Mouse (Mus musculus) MEL (cell line): ENCODE measurements around the gene Lrrc18.

Source experiments
- CTCF ChIP-seq, 3 experiments: IDR thresholded peaks in 2 of 3; conservative IDR thresholded peaks in 1 of 3; 2 replicates each; pipeline ENCODE4 v1.5.1; 2011 to 2012; ENCODE audit warnings: low read length in 3 of 3, low read depth in 2 of 3, mild to moderate bottlenecking in 2 of 3, improper control_type of control experiment in 1 of 3, inconsistent platforms in 1 of 3, mixed read lengths in 1 of 3, moderate library complexity in 1 of 3; ENCODE audit not compliant: control insufficient read depth in 1 of 3, insufficient read depth in 1 of 3, poor library complexity in 1 of 3, severe bottlenecking in 1 of 3
- E2F4 ChIP-seq: IDR thresholded peaks from 2 replicates; pipeline ENCODE4 v1.6.1; 2011; ENCODE audit warnings: low read depth, low read length, improper control_type of control experiment, borderline replicate concordance
- EP300 ChIP-seq, 2 experiments: IDR thresholded peaks; 2 replicates each; pipeline ENCODE4 v1.6.1; 2011; ENCODE audit warnings: improper control_type of control experiment in 2 of 2, low read length in 2 of 2, low read depth in 1 of 2, mild to moderate bottlenecking in 1 of 2
- HCFC1 ChIP-seq: IDR thresholded peaks from 2 replicates; pipeline ENCODE4 v1.6.1; 2012; ENCODE audit warnings: low read depth, mild to moderate bottlenecking, inconsistent platforms, low read length, improper control_type of control experiment, moderate library complexity
- MAZ ChIP-seq: IDR thresholded peaks from 2 replicates; pipeline ENCODE4 v1.6.1; 2012; ENCODE audit warnings: low read depth, mild to moderate bottlenecking, inconsistent platforms, low read length, improper control_type of control experiment
- POLR2A ChIP-seq, 2 experiments: IDR thresholded peaks; 2 replicates each; pipeline ENCODE4 v1.6.1; 2011 to 2012; ENCODE audit warnings: low read length in 2 of 2, mild to moderate bottlenecking in 2 of 2, control low read depth in 1 of 2, improper control_type of control experiment in 1 of 2, low read depth in 1 of 2, moderate library complexity in 1 of 2; ENCODE audit not compliant: control insufficient read depth in 1 of 2, insufficient read depth in 1 of 2, poor library complexity in 1 of 2
- POLR2AphosphoS5 ChIP-seq: IDR thresholded peaks from 2 replicates; pipeline ENCODE4 v1.6.1; 2012; ENCODE audit warnings: low read depth, borderline replicate concordance, mild to moderate bottlenecking, inconsistent platforms, low read length, moderate library complexity, mixed read lengths
- RCOR1 ChIP-seq: IDR thresholded peaks from 2 replicates; pipeline ENCODE4 v1.6.1; 2012; ENCODE audit warnings: low read depth, mild to moderate bottlenecking, inconsistent platforms, low read length, improper control_type of control experiment
- TAL1 ChIP-seq: IDR thresholded peaks from 2 replicates; pipeline ENCODE4 v1.6.1; 2012; ENCODE audit warnings: mild to moderate bottlenecking, inconsistent platforms, low read length, moderate library complexity, mixed read lengths
- USF2 ChIP-seq, 2 experiments: IDR thresholded peaks; 2 replicates each; pipeline ENCODE4 v1.6.1; 2011 to 2012; ENCODE audit warnings: improper control_type of control experiment in 2 of 2, low read length in 2 of 2, borderline replicate concordance in 1 of 2, inconsistent platforms in 1 of 2, low read depth in 1 of 2, mild to moderate bottlenecking in 1 of 2; ENCODE audit not compliant: insufficient read depth in 1 of 2
- ZC3H11A ChIP-seq: IDR thresholded peaks from 2 replicates; pipeline ENCODE4 v1.6.1; 2012; ENCODE audit warnings: low read depth, mild to moderate bottlenecking, inconsistent platforms, low read length, improper control_type of control experiment
- ZMIZ1 ChIP-seq: IDR thresholded peaks from 2 replicates; pipeline ENCODE4 v1.6.1; 2012; ENCODE audit warnings: low read depth, mild to moderate bottlenecking, inconsistent platforms, low read length, improper control_type of control experiment, moderate library complexity
- ZNF384 ChIP-seq: IDR thresholded peaks from 2 replicates; pipeline ENCODE4 v1.6.1; 2012; ENCODE audit warnings: low read depth, mild to moderate bottlenecking, inconsistent platforms, low read length, improper control_type of control experiment

DNA sequence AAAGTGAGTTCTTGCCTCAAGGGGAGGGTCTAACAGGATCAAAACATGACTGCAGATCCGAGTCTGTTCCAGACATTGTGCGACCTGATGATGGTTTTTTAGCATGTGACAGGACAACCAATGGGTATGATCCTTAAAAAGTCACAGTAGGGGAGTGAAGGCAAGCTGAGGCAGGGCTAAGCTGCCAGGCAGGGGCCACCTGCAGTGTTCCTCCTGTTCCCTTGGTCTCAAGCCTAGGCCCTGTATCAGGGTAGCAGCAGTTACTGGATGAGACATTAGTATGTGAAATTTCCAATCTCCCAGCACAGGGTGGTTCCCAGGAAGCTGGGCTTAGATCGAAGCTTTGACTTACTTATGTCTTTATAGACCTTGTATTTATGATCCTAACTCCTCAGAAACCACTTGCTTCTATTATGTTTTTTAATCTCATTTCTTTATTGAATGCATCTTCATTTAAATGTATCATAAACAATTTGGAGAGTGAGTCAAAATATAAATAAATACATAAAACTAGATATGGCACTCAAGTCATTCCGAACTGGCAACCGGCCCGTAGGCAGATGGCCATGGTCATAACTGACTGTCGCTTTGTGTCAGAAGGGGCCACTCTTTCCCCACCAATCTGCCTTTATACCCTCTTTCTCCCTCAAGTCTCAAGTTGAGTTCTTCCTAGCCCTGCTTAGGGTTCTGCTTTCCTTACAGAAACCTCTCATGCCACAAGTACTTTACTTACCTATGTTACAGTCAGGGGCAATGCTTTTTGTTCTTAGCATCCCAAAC, 67.9 kb downstream of the Lrrc18 start:
- no peak for TF ChIP-seq RCOR1
- TF ChIP-seq CTCF (IDR thresholded peaks at IDR 0.05 in 2 of 3, conservative IDR thresholded peaks at IDR 0.05 in 1 of 3; ENCODE audit: control insufficient read depth in 1 of 3, insufficient read depth in 1 of 3, low read depth in 2 of 3, low read length in 3 of 3, poor library complexity in 1 of 3, severe bottlenecking in 1 of 3), result no peak
- TF ChIP-seq ZC3H11A, result no peak
- TF ChIP-seq POLR2AphosphoS5, result no peak
- no peak for TF ChIP-seq TAL1
- no peak for TF ChIP-seq POLR2A (IDR thresholded peaks at IDR 0.05; ENCODE audit: control insufficient read depth in 1 of 2, insufficient read depth in 1 of 2, low read depth in 1 of 2, low read length in 2 of 2, poor library complexity in 1 of 2)
- no peak for TF ChIP-seq USF2 (IDR thresholded peaks at IDR 0.05; ENCODE audit: borderline replicate concordance in 1 of 2, insufficient read depth in 1 of 2, low read depth in 1 of 2, low read length in 2 of 2)
- TF ChIP-seq EP300 (IDR thresholded peaks at IDR 0.05; ENCODE audit: low read depth in 1 of 2, low read length in 2 of 2), result no peak
- no peak for TF ChIP-seq ZNF384
- TF ChIP-seq E2F4, result no peak
- TF ChIP-seq HCFC1, result no peak
- TF ChIP-seq ZMIZ1, result no peak
- no peak for TF ChIP-seq MAZ
